Mouse (Mus musculus): Measurements from ENCODE around the gene Ctcfl.

- no peak for TF ChIP-seq POLR2A (IDR thresholded peaks at IDR 0.05; ENCODE audit: control insufficient read depth in 1 of 2, insufficient read depth in 1 of 2, low read depth in 1 of 2, low read length in 2 of 2, poor library complexity in 1 of 2)
- no peak for TF ChIP-seq CTCF (IDR thresholded peaks at IDR 0.05 in 2 of 3, conservative IDR thresholded peaks at IDR 0.05 in 1 of 3; ENCODE audit: control insufficient read depth in 1 of 3, insufficient read depth in 1 of 3, low read depth in 2 of 3, low read length in 3 of 3, poor library complexity in 1 of 3, severe bottlenecking in 1 of 3)
- no peak for TF ChIP-seq SIN3A (IDR thresholded peaks at IDR 0.05; ENCODE audit: low read length)
- no peak for TF ChIP-seq HCFC1 (IDR thresholded peaks at IDR 0.05; ENCODE audit: low read depth, low read length)
- TF ChIP-seq EP300 (IDR thresholded peaks at IDR 0.05; ENCODE audit: low read depth in 1 of 2, low read length in 2 of 2): no peak
- TF ChIP-seq NRF1 (IDR thresholded peaks at IDR 0.05; ENCODE audit: insufficient read depth, low read depth, low read length, poor library complexity, severe bottlenecking): no peak
- no peak for TF ChIP-seq SMC3 (IDR thresholded peaks at IDR 0.05; ENCODE audit: low read depth, low read length)
- TF ChIP-seq TAL1 (IDR thresholded peaks at IDR 0.05; ENCODE audit: low read length): no peak
- TF ChIP-seq TCF12 (IDR thresholded peaks at IDR 0.05; ENCODE audit: low read depth, low read length): no peak
Observed at GRCm38 (mm10) chr2:173119023-173119944, at the start of gene Ctcfl.

Data from MEL (cell line).